Mouse (Mus musculus) layer of hippocampus, adult 9-10 months (tissue): ENCODE results near the gene 4921504E06Rik.

ENCODE experiments used
- DNase-seq: peaks from one replicate; pipeline ENCODE4 v3.0.0; 2022; ENCODE audit warnings: low spot score

4921504E06Rik gene

DNA sequence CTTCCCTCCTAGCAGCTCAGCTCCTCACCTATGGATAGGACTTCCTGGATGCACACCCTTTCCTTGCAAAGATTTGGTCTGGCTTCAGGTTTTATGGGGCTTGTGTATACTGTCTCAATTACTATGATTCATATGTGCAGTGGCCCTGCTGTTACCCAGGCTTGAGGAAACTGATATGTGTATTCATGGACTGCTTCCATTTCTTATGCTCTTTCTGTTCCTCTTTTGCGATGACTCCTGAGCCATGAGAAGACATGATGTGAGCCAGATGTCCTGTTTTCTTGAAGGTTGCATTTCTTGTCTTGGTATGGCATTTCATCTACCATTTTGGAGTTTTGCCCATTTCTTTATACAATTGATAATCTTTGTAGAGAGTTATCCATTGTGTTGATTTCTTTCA, 48.0 kb downstream of the 4921504E06Rik start:
- no peak for DNase-seq

DNA sequence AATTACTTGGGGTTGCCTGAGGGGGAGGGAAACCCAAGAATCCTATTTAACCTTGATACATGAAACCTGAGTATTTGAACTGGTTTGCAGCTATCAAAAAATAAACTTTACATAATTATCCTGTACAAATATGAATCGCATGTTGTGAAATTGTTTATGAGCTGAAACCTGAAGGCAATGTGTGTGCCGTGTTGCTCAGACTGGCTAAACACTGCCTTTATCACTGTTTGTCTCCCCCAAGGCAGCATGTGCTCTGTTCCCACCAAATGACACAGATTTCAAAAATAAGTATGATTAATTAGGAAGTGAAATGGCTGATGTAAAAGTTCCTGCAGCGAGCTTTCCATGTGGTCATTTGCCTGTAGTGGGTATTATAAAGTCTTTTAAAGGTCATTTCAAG, 63.5 kb downstream of the 4921504E06Rik start:
- no peak for DNase-seq

DNA sequence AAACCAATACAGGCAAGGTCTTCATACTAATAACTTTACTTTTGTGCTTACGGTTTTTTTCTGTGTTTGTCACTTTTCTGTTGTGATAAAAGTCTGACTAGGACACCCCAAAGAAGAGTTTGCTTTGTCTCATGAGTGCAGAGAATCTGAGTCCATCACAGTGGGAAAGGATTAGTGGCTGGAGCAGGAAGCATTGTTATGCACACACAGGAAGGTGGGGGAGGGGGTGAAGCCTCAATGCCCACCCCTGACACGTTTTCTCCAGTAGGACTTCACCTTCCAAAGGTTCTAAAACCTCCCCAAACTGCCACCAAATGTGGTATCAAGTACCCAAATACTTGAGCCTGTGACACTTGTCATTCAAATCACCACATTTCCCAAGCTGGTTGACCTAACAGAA, 91.8 kb downstream of the 4921504E06Rik start:
- DNase-seq: no peak

DNA sequence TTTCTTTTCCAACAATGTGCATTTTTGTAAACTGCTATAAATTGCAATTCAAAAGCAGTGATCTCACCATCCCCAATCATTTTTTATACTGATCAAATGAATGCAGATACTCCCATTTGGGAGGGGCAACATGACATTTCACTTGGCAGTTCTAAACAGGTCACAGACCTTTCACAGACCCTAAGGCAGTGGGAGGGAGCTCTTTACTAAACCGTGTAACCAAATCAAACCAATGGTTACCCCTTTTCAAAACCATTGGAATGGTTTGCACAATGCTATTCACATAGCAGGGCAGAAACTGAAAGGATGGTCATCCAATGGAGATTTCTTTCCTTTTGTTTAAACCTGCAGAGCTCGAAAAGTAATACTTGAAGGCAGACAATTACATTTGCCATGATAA, 94.9 kb downstream of the 4921504E06Rik start:
- no peak for DNase-seq

DNA sequence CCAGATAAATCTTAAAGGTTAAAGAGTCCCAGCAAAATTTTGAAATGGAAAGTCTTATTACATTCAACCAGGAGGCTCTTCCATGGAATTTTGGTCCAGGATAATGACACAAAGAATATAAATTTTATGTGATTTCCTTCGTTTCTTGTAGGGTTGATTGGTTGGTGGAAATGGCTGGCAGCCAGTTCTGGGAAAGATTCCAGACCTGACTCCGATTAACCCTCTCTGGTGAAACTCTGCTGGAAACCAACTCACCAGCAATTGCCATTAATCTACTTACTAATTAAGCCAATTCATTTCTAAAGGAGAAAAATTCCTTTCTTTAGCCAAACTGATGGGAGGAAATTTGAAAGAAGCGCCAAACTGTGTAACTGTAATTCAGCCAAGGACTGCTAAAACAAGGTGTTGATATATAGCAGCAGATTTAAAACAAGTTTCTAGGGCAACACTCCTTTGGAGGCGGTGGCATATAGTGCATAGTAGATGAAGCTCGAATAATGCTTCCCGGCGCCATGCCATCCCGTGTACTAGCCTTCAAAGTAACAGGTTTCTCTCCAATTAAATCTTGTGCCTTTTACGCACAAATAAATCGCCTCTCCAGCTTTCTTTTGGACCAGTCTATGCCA, 97.7 kb downstream of the 4921504E06Rik start:
- DNase-seq: no peak

DNA sequence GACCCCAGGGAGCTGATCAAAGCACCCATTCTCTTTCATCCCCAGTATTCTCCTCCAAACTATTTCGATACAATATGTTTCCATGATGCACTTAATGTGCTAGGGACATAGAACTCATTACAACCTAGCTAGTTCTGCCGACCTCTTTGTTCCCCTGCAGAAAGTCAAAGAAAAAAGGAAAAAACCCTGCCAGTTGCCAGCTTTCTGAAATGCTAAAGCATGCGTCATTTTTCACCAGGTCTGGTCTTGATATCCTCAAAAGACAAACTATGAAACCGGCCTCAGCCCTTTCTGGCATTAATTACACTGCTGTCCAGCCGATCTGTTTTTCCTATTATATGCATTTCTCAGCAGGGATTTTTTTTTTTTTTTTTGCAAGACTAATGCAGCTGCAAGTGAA, 98.5 kb downstream of the 4921504E06Rik start:
- DNase-seq: no peak

DNA sequence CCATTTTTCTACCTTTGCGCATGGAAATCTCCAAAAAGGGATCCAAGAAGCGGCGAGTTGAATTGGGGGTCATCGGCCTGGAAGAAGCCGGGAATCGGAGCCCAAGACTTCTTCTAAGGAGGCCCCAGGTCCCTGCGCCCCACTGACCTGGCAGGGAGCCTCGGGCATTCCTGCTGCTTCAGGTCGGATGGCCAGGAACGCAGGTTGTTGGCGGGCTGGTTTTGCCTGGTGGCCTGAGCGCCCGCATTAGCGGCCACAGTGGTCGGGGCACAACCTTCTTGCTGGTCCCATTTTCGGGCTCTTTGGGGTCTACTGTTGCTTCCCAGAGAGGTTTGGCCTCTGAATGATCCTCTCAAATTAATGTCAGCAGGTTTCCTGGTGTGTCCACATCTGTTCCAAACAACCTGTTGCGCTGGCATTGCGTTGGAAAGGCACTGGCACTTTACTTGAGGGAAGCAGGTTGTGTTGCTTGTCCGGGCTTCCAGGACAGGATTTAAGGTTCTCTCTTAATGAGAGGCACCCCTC, 101.1 kb downstream of the 4921504E06Rik start:
- DNase-seq: no peak

DNA sequence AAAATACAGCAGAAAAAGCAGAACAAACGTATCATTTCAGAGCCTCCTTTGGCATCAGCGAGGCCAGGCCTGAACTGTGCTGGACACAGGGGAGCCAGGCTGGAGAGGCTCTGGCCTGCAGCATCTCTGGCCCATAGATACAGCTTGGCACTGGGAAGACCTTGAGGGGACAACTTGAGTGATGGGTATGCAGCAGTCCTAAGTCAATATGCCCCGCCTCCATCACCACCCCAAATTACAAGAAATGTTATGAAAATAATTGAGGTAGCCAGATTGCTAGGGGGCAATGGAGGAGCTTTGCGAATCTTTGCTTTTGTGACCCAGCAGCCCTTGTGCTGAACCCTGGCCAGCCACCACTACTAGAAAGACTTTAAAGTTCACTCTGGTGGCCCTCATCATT, 104.4 kb downstream of the 4921504E06Rik start:
- no peak for DNase-seq

DNA sequence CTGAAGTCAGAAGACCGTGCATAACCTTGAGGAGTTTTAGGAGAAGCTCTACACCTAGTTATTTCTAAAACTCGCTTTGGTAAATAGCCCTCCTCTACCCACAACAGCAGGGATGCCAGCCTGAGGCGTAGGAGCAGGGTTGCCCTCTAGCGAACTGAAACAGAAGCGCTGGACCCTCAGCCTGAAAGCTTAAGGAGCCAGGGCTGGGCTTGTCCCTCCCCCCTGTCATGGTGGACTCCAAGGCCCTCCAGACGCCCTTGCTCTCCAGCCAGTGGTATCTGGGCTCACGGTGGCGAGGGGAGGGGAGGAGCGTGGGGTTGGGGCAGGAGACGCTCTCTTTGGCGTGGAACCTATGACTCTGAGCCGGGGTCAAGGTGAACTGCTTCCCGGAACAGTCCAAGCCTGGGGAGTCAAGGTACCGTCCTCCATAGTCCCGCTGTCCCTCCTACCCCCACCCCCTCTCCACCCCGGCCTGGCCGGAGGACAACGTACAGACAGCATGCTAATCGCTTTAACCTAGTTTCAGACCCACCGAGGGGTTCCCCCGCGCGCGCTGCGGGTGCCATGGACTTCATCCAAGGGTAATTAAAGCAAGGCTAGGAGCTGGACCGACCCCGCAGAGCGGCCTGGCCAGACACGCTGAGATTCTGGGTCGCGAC, 105.5 kb downstream of the 4921504E06Rik start:
- DNase-seq: no peak

DNA sequence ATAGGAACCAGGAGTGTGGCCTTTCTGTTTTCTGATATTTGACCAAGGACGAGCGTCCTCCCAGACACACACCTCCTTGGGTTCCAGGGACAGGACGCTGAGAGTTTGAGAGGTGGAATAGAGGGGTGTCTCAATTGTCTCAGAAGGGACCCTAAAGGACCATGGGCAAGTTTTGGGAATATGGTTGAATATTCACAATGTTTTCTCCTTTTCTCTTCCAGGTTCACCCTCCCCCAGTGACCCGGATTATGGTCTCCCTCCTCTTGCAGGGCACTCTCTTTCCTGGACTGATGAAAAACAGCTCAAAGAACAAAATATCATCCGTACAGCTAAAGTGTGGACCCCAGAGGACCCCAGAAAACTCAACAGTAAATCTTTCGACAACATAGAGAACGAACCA, 107.0 kb downstream of the 4921504E06Rik start:
- no peak for DNase-seq

DNA sequence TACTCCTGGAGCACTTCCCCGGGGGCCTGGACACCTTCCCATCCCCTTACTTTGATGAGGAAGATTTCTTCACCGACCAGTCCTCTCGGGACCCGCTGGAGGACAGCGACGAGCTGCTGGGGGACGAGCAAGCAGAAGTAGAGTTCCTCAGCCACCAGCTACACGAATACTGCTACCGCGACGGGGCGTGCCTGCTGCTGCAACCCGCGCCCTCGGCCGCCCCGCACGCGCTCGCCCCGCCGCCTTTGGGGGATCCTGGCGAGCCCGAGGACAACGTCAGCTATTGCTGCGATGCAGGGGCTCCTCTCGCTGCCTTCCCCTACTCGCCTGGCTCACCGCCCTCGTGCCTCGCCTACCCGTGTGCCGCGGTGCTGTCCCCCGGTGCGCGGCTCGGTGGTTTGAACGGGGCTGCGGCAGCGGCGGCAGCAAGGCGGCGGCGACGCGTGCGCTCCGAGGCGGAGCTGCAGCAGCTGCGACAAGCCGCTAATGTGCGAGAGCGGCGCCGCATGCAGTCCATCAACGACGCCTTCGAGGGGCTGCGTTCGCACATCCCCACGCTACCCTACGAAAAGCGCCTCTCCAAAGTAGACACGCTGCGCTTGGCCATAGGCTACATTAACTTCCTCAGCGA, 107.7 kb downstream of the 4921504E06Rik start:
- no peak for DNase-seq

DNA sequence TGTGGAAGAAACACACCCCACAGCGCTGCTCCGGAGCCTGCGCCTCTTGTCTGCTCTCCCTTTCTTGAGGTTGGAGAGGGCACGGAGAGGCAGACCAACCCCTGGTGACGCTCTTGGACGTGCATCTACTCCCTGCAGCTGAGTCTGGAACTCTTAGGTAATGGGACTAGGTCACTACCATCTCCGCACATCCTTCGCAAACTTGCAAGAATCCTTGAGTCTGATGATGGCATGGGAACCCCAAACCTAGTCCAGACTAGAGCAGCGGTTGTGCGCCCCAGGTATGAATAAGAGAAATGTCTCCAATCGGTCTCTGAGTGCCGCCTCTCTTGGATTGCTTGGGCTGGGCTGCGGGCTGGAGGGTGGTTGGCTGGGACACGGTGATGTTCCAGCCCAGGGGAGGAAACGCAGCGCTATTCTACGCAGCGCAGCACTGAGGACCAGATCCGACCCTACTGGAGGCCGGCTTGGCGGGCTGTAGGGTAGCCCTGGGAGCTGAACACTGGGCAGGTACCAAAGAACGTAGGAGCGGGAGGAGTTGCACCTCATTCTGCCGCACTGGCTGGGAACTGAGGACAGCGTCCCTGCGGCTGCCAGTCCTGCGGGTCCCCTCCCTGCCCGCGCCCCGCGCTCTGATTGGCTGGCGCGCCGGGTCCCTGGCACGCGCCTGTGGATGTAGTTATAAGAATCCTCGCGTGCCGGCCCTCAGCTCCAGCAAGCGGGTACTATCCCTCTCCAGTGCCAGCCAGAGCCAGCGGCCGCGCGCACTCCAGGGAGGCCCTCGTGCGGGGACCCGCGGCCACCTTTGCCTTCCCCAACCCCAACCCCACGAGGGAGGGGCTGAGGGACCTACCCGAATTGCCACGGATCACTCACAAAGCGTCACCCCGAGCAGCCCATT, 108.5 kb downstream of the 4921504E06Rik start, which contains the start of gene Ptf1a:
Ptf1a (plus strand) TSS at position 733 of the 901 bp plus-strand sequence.
- DNase-seq: no peak

DNA sequence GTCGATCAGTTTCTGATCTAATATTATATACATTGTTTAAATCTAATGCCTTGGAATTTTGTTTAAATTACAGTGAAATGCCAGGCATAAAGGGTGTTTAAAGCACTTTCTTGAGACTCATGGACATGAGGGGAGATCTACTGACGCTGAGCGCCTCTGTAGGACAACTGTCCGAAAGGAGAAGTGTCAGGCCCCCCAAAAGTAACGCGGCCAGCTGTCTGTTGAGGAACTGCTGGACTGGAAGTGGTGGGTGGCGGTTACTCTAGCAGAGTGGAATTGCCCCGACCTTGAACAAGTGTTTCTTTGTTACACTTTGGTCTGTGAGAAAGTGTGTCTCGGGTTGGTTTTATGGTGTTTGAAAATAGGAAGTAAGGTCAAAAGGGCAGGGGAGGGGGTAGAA, 109.4 kb downstream of the 4921504E06Rik start:
- DNase-seq: no peak

DNA sequence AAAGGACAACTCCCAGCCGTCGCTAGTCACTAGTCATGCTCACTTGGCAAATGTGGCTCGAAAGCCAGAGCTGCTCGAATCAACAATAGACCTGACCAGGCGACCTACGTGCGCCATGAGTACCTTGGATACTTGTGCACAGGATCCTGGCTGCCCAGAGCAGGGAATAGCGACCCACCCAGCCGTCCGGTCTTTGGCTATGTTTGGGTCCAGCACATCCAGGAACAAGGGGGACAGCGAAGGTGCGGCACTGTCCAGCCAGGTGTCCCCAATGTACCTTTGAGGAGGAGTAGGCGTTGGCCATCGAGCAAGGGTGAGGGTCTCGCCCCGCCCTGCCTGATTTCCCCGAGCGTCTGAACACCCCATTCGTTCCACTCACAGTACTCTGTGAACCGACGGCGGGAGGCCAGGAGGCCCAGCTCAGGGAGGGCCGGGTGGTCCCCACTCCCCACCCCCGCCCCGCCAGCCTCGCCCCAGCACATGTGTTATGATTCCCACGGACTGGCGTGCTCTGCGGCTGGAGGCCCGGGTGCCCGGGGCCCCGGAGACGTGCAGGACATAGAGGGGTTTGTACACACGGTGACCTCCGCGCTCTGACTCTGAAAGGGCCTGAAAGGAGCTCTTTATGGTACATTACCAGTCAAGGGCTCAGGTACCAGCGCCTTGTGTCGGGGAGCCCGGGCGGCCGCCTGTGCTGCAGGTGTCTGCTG, 121.9 kb downstream of the 4921504E06Rik start:
- no peak for DNase-seq

DNA sequence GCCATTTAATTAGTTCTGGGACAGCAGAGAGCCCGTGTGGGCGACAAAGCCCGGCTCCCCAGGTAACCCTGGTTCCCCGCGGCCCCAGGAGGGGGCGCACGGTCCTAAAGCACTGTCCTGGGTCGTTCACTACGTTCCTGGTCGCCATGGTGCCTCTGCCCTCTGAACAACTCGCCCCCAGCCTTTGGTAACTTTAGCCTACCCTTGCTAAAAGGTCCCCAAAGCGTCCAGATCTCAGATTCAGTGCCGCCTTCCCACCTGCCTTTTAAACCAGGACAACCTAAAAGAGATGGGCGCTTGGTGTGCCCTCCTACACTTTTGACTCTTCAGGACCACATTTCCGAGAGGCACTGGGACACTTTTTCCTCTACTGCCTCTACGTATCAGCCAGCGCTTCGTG, 122.5 kb downstream of the 4921504E06Rik start:
- no peak for DNase-seq

DNA sequence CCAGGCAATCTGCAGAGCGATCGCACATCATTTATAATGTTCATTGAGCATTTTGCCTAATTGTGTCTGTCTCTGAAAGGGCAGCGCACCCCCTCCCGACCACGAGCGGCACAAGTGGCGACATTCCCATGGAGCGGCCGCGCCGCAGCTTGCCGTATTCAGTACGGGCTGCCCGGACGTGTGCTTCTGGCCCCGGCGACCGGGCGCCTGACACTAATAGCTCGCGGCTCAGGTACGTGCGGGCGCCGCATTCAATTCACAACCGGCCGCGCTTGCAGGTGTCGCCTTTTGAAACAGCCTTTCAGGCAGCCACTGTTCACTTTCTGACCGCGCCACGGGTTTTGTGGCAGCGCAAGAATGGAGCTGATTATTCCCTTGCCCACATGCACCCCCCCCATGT, 123.0 kb downstream of the 4921504E06Rik start:
- DNase-seq: no peak

DNA sequence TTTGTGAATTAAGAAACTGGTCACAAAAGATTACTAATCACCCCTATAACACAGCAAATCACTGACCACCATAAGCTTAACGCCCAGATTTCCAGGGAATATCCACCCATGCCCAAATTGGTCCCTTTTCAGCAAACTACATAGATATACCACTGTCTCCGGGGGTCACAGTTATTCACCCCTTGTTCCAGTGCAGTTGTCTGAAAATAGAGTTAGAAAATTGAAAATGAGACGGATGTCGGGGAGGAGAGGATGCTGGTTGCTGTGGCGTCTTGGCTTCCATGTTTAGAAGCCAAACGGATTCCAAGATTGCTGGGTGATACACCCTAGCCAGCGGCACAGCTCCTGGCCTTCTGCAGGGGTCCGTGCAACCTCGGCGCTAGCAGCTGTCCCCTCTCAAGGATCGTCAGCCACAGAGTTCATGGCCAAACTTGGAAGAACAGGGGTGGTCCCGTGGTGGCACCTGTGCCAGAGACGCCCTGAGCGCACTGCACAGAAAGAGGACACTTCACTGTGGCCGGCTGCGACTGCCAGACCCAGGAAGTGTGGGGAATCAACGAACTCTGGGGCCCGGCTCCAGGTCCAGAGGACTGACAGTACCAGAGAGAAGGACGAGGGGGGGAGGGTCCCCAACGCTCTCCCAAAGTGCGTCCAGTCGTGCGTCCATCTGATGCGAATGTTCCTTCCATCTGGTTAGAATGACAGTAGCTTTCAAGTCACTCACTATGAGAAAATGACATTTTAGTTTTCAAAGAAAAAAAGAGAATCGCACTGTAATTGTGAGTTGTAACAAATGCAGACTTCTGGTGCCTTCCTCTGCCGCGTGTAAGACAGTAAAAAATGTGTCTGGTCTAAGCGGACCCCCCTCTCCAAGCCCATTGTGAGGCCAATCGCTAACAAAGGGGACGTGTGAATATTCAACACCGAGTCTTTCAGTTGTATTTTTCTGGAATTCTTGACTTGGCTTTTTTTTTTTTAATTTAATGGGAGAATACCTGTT, 123.7 kb downstream of the 4921504E06Rik start:
- no peak for DNase-seq

DNA sequence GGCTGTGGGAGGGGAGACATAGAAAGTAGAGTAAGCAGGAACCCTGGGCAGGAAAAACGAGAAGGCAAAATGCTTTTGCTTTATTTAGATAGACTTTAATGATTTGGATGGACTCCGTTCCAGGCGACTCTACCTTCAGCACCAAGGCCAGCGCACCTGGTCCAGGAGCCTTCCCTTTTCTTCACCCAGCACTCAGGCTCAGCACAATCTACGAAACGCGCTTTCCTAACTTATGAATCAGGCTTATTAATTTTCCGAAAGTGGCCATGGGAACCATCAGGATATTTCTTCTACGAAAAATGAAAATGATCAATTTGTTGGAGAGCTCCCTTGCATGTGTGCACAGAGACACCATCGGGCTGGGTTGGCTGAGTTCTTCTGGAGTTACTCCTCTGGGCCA, 124.7 kb downstream of the 4921504E06Rik start:
- no peak for DNase-seq

DNA sequence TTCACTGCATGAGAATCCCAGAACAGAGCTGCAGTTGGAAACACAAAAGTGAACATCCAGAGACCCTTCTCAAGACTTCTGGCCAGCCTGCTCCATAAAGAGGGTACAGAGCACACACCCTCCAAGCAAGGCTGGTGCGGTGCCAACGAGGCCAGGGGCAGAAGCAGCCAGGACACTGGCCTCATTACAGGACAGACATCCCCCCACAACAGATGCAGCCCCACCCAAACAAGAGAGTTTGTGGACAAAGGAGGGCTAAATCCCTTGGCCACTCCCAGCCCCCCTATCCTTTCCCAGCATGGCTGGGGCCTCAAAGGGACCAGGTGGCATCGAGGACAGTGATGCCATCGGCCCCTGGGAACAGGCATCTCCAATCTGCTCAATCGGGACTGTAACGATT, 130.6 kb downstream of the 4921504E06Rik start:
- DNase-seq: no peak

DNA sequence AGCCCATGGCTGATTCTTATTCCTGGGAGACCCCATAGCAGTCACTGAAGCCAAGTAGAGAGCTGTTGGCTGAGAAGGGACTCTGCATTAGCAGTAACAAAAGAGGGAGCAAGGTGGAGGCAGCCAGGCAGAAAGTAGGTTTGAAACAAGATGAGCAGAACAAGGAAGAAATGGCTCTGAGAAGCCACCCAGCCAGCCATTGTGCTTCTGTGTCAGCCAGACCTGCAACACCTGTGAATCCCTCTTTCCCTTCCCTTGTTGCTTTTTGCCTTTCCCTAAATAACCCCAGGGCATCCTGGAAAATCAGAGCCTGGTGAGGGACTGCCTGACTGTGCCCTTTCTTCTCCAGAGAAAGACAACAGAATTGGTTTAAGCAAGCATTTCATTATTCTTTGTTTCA, 131.5 kb downstream of the 4921504E06Rik start:
- DNase-seq: no peak
